Mouse (Mus musculus): ENCODE data around the gene Gm12248. TPM values are rescaled to one million over a fixed set of nuclear protein-coding genes. Genes with fewer than 3 reads are reported as not detected.

Gm12248 gene
- total and polyA plus RNA-seq, 3 experiments: not detected

DNA sequence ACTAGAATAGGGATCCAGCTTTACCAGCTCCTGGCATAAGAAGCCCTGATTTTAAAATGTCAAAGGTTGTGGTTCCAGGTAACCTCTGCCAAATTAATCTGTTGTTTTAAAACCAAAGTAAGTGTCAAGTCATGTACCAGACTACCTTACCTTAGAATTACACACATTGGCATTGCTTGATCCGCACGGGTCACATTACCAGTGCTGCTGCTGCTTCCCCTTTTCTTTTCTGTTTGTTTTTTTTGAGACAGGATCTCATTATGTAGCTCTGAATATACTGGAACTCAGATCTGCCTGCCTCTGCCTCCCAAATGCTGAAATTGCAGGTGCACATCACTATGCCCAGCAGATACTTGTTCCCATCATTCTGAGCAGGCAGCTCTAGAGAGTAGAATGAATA, 63.1 kb downstream of the Gm12248 start:
- dilution Hi-C loops (cut with MboI; ENCODE audit: extremely low pct_ligation_motif_present, extremely low pct_unique_long_range_greater_than_20kb, low sequenced_read_pairs): no loop called here

DNA sequence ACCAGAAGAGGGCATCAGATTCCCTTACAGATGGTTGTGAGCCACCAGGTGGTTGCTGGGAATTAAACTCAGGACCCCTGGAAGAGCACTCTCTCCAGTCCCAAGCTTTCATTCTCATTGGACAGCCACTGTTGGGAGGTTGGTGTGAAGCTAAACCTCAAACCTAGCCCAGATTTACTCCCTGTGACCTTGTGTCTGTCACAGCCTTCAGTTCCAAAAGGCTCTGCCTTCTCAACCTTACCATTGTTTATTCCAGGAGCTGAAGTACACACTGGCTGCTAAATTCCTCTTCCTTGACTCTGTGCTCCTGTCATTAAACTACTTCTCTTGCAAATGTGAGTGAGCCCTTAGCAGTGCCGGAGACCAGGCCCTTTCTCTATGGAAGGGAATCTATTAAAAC, 64.0 kb downstream of the Gm12248 start:
- Histone ChIP-seq H3K27me3 (replicated peaks) (no peaks in the 10 kb centered on the region), H3K79me2 (replicated peaks; ENCODE audit: control insufficient read depth, extremely low read depth, insufficient read depth, poor library complexity, severe bottlenecking) (peaks cover 100% of the 10 kb centered on the region), H3K9me3 (replicated peaks; ENCODE audit: low read length) (no peaks in the 10 kb centered on the region), H3K4me2 (ENCODE audit: insufficient read depth, low read depth, poor library complexity, severe bottlenecking) (no peak overlapping the region), H3K4me3 (replicated peaks in 1 of 3; ENCODE audit: low read depth in 2 of 3, low read length in 2 of 3, poor library complexity in 1 of 3) (no peak overlapping the region), H3K27ac (ENCODE audit: insufficient read depth, low read depth) (no peak overlapping the region), H3K4me1 (ENCODE audit: control insufficient read depth in 1 of 2, insufficient read depth in 2 of 2) (peaks cover 46 to 97% of the 10 kb centered on the region in 2 experiments), H3K9ac (ENCODE audit: insufficient read depth, low read depth) (no peak overlapping the region), H3K36me3 (replicated peaks in 1 of 2; ENCODE audit: control insufficient read depth in 1 of 2, insufficient read depth in 1 of 2, low read length in 1 of 2) (peaks cover 2 to 70% of the 10 kb centered on the region in 2 experiments)
- in situ Hi-C loops (cut with MboI; ENCODE audit: low pct_ligation_motif_present, low pct_unique_long_range_greater_than_20kb, low sequenced_read_pairs) (no loop called here), dilution Hi-C loops (cut with MboI; ENCODE audit: extremely low pct_ligation_motif_present, extremely low pct_unique_long_range_greater_than_20kb, low sequenced_read_pairs) (no loop called here)
- no peak for DNase-seq (ENCODE audit: extremely low read depth)
- TF ChIP-seq SIN3A (IDR thresholded peaks at IDR 0.05; ENCODE audit: low read length) (no peak), POLR2AphosphoS2 (IDR thresholded peaks at IDR 0.05; ENCODE audit: low read depth, low read length) (no peak), MAFK (IDR thresholded peaks at IDR 0.05; ENCODE audit: insufficient replicate concordance, low read length) (no peak), GABPA (IDR thresholded peaks at IDR 0.05; ENCODE audit: insufficient replicate concordance, low read depth, low read length) (no peak), ZNF384 (IDR thresholded peaks at IDR 0.05; ENCODE audit: low read depth, low read length) (no peak), NELFE (IDR thresholded peaks at IDR 0.05; ENCODE audit: low read depth, low read length) (no peak), UBTF (IDR thresholded peaks at IDR 0.05; ENCODE audit: low read depth, low read length) (no peak), HCFC1 (IDR thresholded peaks at IDR 0.05; ENCODE audit: low read depth, low read length) (no peak), RCOR1 (conservative IDR thresholded peaks at IDR 0.05; ENCODE audit: low read depth, low read length) (no peak), USF1 (IDR thresholded peaks at IDR 0.05; ENCODE audit: low read depth, low read length) (no peak), NRF1 (IDR thresholded peaks at IDR 0.05; ENCODE audit: low read depth, low read length) (no peak), KAT2A (IDR thresholded peaks at IDR 0.05; ENCODE audit: insufficient replicate concordance, low read length) (no peak), EP300 (IDR thresholded peaks at IDR 0.05; ENCODE audit: low read length) (no peak), MAX (IDR thresholded peaks at IDR 0.05; ENCODE audit: low read length) (no peak), ETS1 (conservative IDR thresholded peaks at IDR 0.05; ENCODE audit: low read depth, low read length) (no peak), CHD2 (IDR thresholded peaks at IDR 0.05; ENCODE audit: low read length) (no peak), JUND (conservative IDR thresholded peaks at IDR 0.05; ENCODE audit: low read depth, low read length) (no peak), TCF12 (IDR thresholded peaks at IDR 0.05; ENCODE audit: low read depth, low read length) (no peak)

More for the DNA sequence above, 63.1 kb downstream of the Gm12248 start:
- H3K4me2 ChIP-seq (ENCODE audit: insufficient read depth, low read depth, poor library complexity, severe bottlenecking): 0 out of 2 replicates have a peak overlapping the region, but pooled peaks have one; percentile 18
- H3K36me3 ChIP-seq (replicated peaks in 1 of 2; ENCODE audit: control insufficient read depth in 1 of 2, insufficient read depth in 1 of 2, low read length in 1 of 2): peaks cover 2 to 75% of the 10 kb centered on the region in 2 experiments
- H3K9ac ChIP-seq (ENCODE audit: insufficient read depth, low read depth): no peak overlapping the region
- no peak for TF ChIP-seq JUND (conservative IDR thresholded peaks at IDR 0.05; ENCODE audit: low read depth, low read length)
- no peak for TF ChIP-seq MAZ (IDR thresholded peaks at IDR 0.05; ENCODE audit: low read depth, low read length)
- TF ChIP-seq UBTF (IDR thresholded peaks at IDR 0.05; ENCODE audit: low read depth, low read length): no peak
- TF ChIP-seq MAX (IDR thresholded peaks at IDR 0.05; ENCODE audit: low read length): no peak
- no peak for TF ChIP-seq MYC (IDR thresholded peaks at IDR 0.05; ENCODE audit: low read depth, low read length)
- no peak for TF ChIP-seq POLR2AphosphoS2 (IDR thresholded peaks at IDR 0.05; ENCODE audit: low read depth, low read length)
- TF ChIP-seq TCF12 (IDR thresholded peaks at IDR 0.05; ENCODE audit: low read depth, low read length): no peak
- no peak for TF ChIP-seq NELFE (IDR thresholded peaks at IDR 0.05; ENCODE audit: low read depth, low read length)
- no peak for TF ChIP-seq POLR2A (IDR thresholded peaks at IDR 0.05; ENCODE audit: low read depth, low read length)
- TF ChIP-seq KAT2A (IDR thresholded peaks at IDR 0.05; ENCODE audit: insufficient replicate concordance, low read length): no peak
- no peak for TF ChIP-seq E2F4 (IDR thresholded peaks at IDR 0.05; ENCODE audit: insufficient replicate concordance, low read depth, low read length)
- TF ChIP-seq MXI1 (IDR thresholded peaks at IDR 0.05; ENCODE audit: low read depth, low read length): no peak
- TF ChIP-seq ETS1 (conservative IDR thresholded peaks at IDR 0.05; ENCODE audit: low read depth, low read length): no peak
- TF ChIP-seq PAX5 (IDR thresholded peaks at IDR 0.05; ENCODE audit: low read length): no peak
- TF ChIP-seq EP300 (IDR thresholded peaks at IDR 0.05; ENCODE audit: low read length): no peak
- TF ChIP-seq CHD1 (IDR thresholded peaks at IDR 0.05; ENCODE audit: low read depth, low read length): no peak
- H3K4me1 ChIP-seq (ENCODE audit: control insufficient read depth in 1 of 2, insufficient read depth in 2 of 2): peaks cover 50 to 97% of the 10 kb centered on the region in 2 experiments
- H3K9me3 ChIP-seq (replicated peaks; ENCODE audit: low read length): no peaks in the 10 kb centered on the region
- no peak overlapping the region for H3K4me3 ChIP-seq (replicated peaks in 1 of 3; ENCODE audit: low read depth in 2 of 3, low read length in 2 of 3, poor library complexity in 1 of 3)
- no peaks in the 10 kb centered on the region for H3K27me3 ChIP-seq (replicated peaks)
- DNase-seq (ENCODE audit: extremely low read depth): no peak
- no peak overlapping the region for H3K27ac ChIP-seq (ENCODE audit: insufficient read depth, low read depth)
- peaks cover 100% of the 10 kb centered on the region for H3K79me2 ChIP-seq (replicated peaks; ENCODE audit: control insufficient read depth, extremely low read depth, insufficient read depth, poor library complexity, severe bottlenecking)
- in situ Hi-C loops (cut with MboI; ENCODE audit: low pct_ligation_motif_present, low pct_unique_long_range_greater_than_20kb, low sequenced_read_pairs): no loop called here

All from CH12.LX (cell line).